Mouse (Mus musculus) heart, embryonic 13.5 days (tissue): Measurements from ENCODE around the gene Atp11b. TPM values are rescaled to one million over a fixed set of nuclear protein-coding genes. Genes with fewer than 3 reads are reported as not detected.

Source experiments
- polyA plus RNA-seq: library from polyadenylated mRNA; unstranded; fragments of >200 nt; fragmentation: Nextera tagmentation; extraction: Ambion mirVana; gene quantifications from 2 replicates; pipeline ENCODE4 v1.2.1, GENCODE M21; 2015

Gene Atp11b
- polyA plus RNA-seq, 1 experiment from 2014 or later = 21.2 TPM

Other genes starting within 250 kb of the Atp11b start
- 69.9 and 75.0 TPM in 2 replicates for gene Dcun1d1, start 183.3 kb downstream of the Atp11b start, polyA plus RNA-seq
- 47.5 and 53.0 TPM in 2 replicates for gene Mccc1, start 246.6 kb downstream of the Atp11b start, polyA plus RNA-seq